Mouse (Mus musculus) liver, embryonic 11.5 days (tissue): ENCODE measurements around the gene Hint1. TPM values are rescaled to one million over a fixed set of nuclear protein-coding genes. Genes with fewer than 3 reads are reported as not detected.
A peak's percentile ranks its signal among the peaks of the same experiment; 100 is the strongest.

ENCODE experiments used
- ATAC-seq: fragments of 200-750 bp; cut with Nextera tagmentation; replicated peaks from 2 replicates; pipeline ENCODE4 v1.8.0; 2017; ENCODE audit warnings: moderate number of reproducible peaks, mild to moderate bottlenecking, moderate TSS enrichment, moderate library complexity; ENCODE audit not compliant: low FRiP score
- DNase-seq: peaks from one replicate; pipeline ENCODE4 v3.0.0-alpha.2; 2017; ENCODE audit warnings: low spot score
- H3K27ac ChIP-seq: fragments of 300-500 bp; sonication (generic); 2 replicates; pipeline ENCODE4 v1.5.1; 2014; ENCODE audit warnings: mild to moderate bottlenecking, low read depth, low read length, control low read depth
- H3K27me3 ChIP-seq: fragments of 300-500 bp; sonication (generic); replicated peaks from 2 replicates; pipeline ENCODE4 v1.6.1; 2014; ENCODE audit warnings: low read length, mixed read lengths; ENCODE audit not compliant: control insufficient read depth, insufficient read depth
- H3K36me3 ChIP-seq: fragments of 300-500 bp; sonication (generic); 2 replicates; pipeline ENCODE4 v1.6.1; 2014; ENCODE audit warnings: mild to moderate bottlenecking, low read length, moderate library complexity, mixed read lengths; ENCODE audit not compliant: control insufficient read depth, insufficient read depth
- H3K4me1 ChIP-seq: fragments of 300-500 bp; sonication (generic); replicated peaks from 2 replicates; pipeline ENCODE4 v1.6.1; 2014; ENCODE audit warnings: low read length, mixed read lengths; ENCODE audit not compliant: control insufficient read depth, insufficient read depth
- H3K4me2 ChIP-seq: fragments of 300-500 bp; sonication (generic); 2 replicates; pipeline ENCODE4 v1.6.1; 2014; ENCODE audit warnings: mild to moderate bottlenecking, control low read depth, moderate library complexity
- H3K4me3 ChIP-seq: fragments of 300-500 bp; sonication (generic); 2 replicates; pipeline ENCODE4 v1.5.1; 2014; ENCODE audit warnings: low read depth, low read length, control low read depth
- H3K9ac ChIP-seq: fragments of 300-500 bp; sonication (generic); 2 replicates; pipeline ENCODE4 v1.6.1; 2014; ENCODE audit warnings: low read depth, low read length, control low read depth
- H3K9me3 ChIP-seq: fragments of 300-500 bp; sonication (generic); 2 replicates; pipeline ENCODE4 v1.6.1; 2016; ENCODE audit warnings: low read length, inconsistent platforms, mixed read lengths; ENCODE audit not compliant: control insufficient read depth
- WGBS: fragments of 180-500 bp; shearing (Covaris S2); extraction: QIAGEN DNeasy Blood & Tissue Kit; methylation state at CpG from one replicate; pipeline ENCODE4 v1.1.7; 2014; 5-methylcytosine and 5-hydroxymethylcytosine counted together
- polyA plus RNA-seq: library from polyadenylated mRNA; unstranded; fragments of >200 nt; fragmentation: Nextera tagmentation; extraction: Ambion mirVana; gene quantifications from 2 replicates; pipeline ENCODE4 v1.2.1, GENCODE M21; 2014

Hint1 gene
- polyA plus RNA-seq, 1 experiment from 2014 or later = 600 TPM

- peaks cover 25% of the 10 kb centered on the region for H3K4me1 ChIP-seq
- ATAC-seq (no peak), DNase-seq (no peak)
- no peak overlapping the region for H3K9ac ChIP-seq
- no peaks in the 10 kb centered on the region for H3K9me3 ChIP-seq
- no peaks in the 10 kb centered on the region for H3K27me3 ChIP-seq
- H3K4me2 ChIP-seq = peak overlapping the region; percentile 80
- 67% methylated on average over 3 of the region's 3 CpGs for WGBS
- H3K4me3 ChIP-seq = peak overlapping the region; percentile 82
- H3K36me3 ChIP-seq = peaks cover 26% of the 10 kb centered on the region
- peak overlapping the region; percentile 28 for H3K27ac ChIP-seq
Measured at GRCm38 (mm10) chr11:54867903-54868434, 1.8 kb downstream of the Hint1 start.

GRCm38 (mm10) chr11:54868445-54868844 lies 2.3 kb downstream of the Hint1 start:
- no peaks in the 10 kb centered on the region for H3K9me3 ChIP-seq
- peak overlapping the region; percentile 10; the same call in 1 of the 2 replicates for H3K4me3 ChIP-seq
- no peaks in the 10 kb centered on the region for H3K27me3 ChIP-seq
- DNase-seq (no peak), ATAC-seq (no peak)
- peaks cover 22% of the 10 kb centered on the region for H3K4me1 ChIP-seq
- H3K9ac ChIP-seq = no peak overlapping the region
- peak overlapping the region; percentile 28; the same call in 1 of the 2 replicates for H3K27ac ChIP-seq
- WGBS = 56% methylated on average over 2 of the region's 2 CpGs
- peaks cover 28% of the 10 kb centered on the region for H3K36me3 ChIP-seq
- H3K4me2 ChIP-seq = peak overlapping the region; percentile 80

DNA sequence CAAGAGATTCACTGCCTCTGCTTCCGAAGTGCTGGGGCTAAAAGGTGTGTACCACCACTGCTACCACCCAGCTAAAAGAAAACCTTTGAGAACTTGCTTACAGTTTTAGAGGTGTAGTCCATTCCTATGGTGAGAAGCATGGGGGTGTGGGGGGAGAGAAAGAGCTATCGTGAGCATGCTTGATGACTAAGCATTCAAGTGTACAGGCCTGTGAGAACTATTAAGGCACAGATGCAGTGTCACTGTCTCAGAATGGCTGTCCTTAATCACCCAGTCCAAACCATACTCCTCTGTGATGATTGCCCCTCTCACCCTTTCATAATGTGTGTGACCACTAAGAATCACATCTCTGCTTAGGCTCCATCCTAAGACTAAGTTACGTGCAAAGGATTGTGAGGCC lies 3.1 kb downstream of the Hint1 start:
- peak overlapping the region; percentile 45 for H3K27ac ChIP-seq
- peaks cover 30% of the 10 kb centered on the region for H3K36me3 ChIP-seq
- H3K27me3 ChIP-seq = no peaks in the 10 kb centered on the region
- ATAC-seq (no peak), DNase-seq (no peak)
- peak overlapping the region; percentile 3; the same call in 1 of the 2 replicates for H3K4me2 ChIP-seq
- 77% methylated on average over 3 of the region's 3 CpGs for WGBS
- peak overlapping the region; percentile 37; the same call in 1 of the 2 replicates for H3K9ac ChIP-seq
- no peak overlapping the region for H3K4me3 ChIP-seq
- peaks cover 21% of the 10 kb centered on the region for H3K4me1 ChIP-seq
- H3K9me3 ChIP-seq = no peaks in the 10 kb centered on the region

- Histone ChIP-seq H3K9ac (no peak overlapping the region), H3K9me3 (no peaks in the 10 kb centered on the region), H3K27me3 (no peaks in the 10 kb centered on the region), H3K36me3 (peaks cover 30% of the 10 kb centered on the region), H3K4me1 (peaks cover 16% of the 10 kb centered on the region), H3K4me3 (no peak overlapping the region), H3K27ac (no peak overlapping the region), H3K4me2 (no peak overlapping the region)
- no peak for DNase-seq
- WGBS = 81% methylated on average over 7 of the region's 7 CpGs
- ATAC-seq = no peak
Measured at GRCm38 (mm10) chr11:54871831-54872537, 5.8 kb downstream of the Hint1 start.

DNA sequence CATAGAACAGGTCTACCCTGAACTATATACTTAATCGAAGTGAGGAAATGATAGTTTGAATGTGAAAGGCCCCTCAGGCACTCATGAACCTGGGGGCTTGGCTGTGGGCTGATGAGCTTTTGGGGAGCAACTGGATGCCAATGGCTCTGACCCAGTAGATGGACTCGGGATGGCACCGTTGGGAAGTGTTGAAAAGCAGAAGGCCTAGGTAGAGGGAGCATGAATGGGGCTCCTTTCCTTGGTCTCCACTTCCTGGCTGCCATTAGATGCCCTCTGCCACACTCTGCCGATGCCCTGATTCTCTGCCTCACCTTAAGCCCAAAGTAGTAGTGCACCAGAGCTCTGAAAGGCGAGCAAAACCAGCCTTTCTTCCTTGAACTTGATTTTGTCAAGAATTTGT lies 9.8 kb downstream of the Hint1 start:
- no peak overlapping the region for H3K4me2 ChIP-seq
- peaks cover 19% of the 10 kb centered on the region for H3K36me3 ChIP-seq
- peaks cover 10% of the 10 kb centered on the region for H3K4me1 ChIP-seq
- WGBS = 80% methylated on average over 5 of the region's 5 CpGs
- no peak overlapping the region for H3K27ac ChIP-seq
- H3K27me3 ChIP-seq = no peaks in the 10 kb centered on the region
- ATAC-seq = no peak
- H3K9me3 ChIP-seq = no peaks in the 10 kb centered on the region
- DNase-seq = no peak
- no peak overlapping the region for H3K9ac ChIP-seq
- H3K4me3 ChIP-seq = no peak overlapping the region

DNA sequence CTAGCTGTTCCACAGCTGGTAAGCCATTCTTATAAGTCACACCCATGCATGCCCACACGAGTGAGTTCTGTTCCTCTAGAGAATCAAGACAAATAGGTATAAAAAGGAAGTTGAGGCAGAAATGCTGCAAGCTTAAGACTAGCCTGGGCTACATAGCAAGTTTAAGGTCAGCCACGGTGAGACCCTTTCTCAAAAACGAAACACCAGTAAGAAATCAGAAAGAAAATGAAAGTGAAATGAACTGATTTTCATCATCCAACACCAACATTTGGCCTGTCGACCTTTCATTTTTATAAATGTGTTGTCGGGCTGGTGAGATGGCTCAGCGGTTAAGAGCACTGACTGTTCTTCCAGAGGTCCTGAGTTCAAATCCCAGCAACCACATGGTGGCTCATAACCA lies 12.7 kb downstream of the Hint1 start:
- H3K27me3 ChIP-seq = no peaks in the 10 kb centered on the region
- WGBS = 69% methylated on average over 6 of the region's 6 CpGs
- no peaks in the 10 kb centered on the region for H3K9me3 ChIP-seq
- ATAC-seq (no peak), DNase-seq (no peak)
- H3K9ac ChIP-seq = no peak overlapping the region
- no peak overlapping the region for H3K4me2 ChIP-seq
- H3K27ac ChIP-seq = no peak overlapping the region
- no peaks in the 10 kb centered on the region for H3K36me3 ChIP-seq
- peaks cover 14% of the 10 kb centered on the region for H3K4me1 ChIP-seq
- H3K4me3 ChIP-seq = no peak overlapping the region

GRCm38 (mm10) chr11:54879434-54879833 lies 13.3 kb downstream of the Hint1 start:
- DNase-seq = no peak
- H3K4me3 ChIP-seq = no peak overlapping the region
- ATAC-seq = peak; percentile 53; the same call in 1 of the 2 replicates
- H3K4me2 ChIP-seq = no peak overlapping the region
- 30% methylated on average over 4 of the region's 4 CpGs for WGBS
- no peaks in the 10 kb centered on the region for H3K36me3 ChIP-seq
- H3K9ac ChIP-seq = no peak overlapping the region
- no peaks in the 10 kb centered on the region for H3K27me3 ChIP-seq
- H3K9me3 ChIP-seq = no peaks in the 10 kb centered on the region
- H3K27ac ChIP-seq = no peak overlapping the region
- peaks cover 14% of the 10 kb centered on the region for H3K4me1 ChIP-seq

DNA sequence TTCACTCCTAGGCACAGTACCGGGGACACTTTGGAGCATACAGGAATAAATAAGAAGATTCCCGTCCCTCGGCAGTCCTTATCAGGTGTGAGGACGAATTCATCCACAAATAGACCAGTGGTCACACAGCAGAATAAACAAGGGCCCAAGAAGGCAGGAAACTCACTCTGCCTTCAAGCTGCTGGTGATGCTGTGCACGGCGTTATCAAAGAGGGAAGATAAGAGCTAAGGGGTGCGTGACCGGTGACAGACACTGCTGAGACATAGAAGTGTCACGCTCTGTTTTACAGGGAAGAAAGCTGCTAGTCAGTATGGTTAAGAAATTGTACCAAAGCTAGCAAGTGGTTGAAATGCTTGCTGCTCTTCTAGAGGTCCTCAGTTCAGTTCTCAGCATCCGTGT lies 13.7 kb downstream of the Hint1 start:
- H3K27ac ChIP-seq = no peak overlapping the region
- H3K36me3 ChIP-seq = no peaks in the 10 kb centered on the region
- no peaks in the 10 kb centered on the region for H3K9me3 ChIP-seq
- H3K4me2 ChIP-seq = no peak overlapping the region
- ATAC-seq (no peak), DNase-seq (no peak)
- no peak overlapping the region for H3K9ac ChIP-seq
- WGBS = 25% methylated on average over 10 of the region's 10 CpGs
- no peak overlapping the region for H3K4me3 ChIP-seq
- H3K4me1 ChIP-seq = peaks cover 16% of the 10 kb centered on the region
- no peaks in the 10 kb centered on the region for H3K27me3 ChIP-seq

DNA sequence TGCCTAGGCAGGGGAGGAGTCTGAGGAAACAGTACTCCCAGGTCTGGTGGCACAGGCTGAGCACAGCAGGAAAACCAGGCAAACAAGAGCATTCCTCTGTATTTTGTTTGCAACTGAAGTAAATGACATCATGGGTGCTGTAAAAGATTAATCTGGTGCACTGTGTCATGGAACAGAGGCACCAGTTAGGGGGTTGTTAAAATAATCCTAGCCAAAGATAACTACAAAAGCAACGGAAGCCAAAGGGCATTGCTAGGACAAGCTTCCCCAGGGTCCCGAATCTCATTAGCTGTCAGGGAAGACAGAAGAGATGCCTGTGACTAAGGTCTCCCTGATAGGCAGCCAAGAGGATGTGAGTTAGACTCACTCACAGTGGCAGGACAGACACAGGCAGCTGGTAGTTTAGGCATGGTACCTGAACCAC lies 14.9 kb downstream of the Hint1 start:
- DNase-seq (no peak), ATAC-seq (no peak)
- no peak overlapping the region for H3K4me3 ChIP-seq
- no peaks in the 10 kb centered on the region for H3K9me3 ChIP-seq
- H3K4me2 ChIP-seq = no peak overlapping the region
- no peaks in the 10 kb centered on the region for H3K36me3 ChIP-seq
- H3K27ac ChIP-seq = no peak overlapping the region
- H3K27me3 ChIP-seq = no peaks in the 10 kb centered on the region
- 33% methylated on average over 2 of the region's 2 CpGs for WGBS
- peaks cover 19% of the 10 kb centered on the region for H3K4me1 ChIP-seq
- H3K9ac ChIP-seq = no peak overlapping the region
